Mouse (Mus musculus) testis, postnatal 10 days (tissue): ENCODE data around the gene Gse1.

Source experiments
- DNase-seq: peaks from one replicate; pipeline ENCODE4 v3.0.0; 2021; ENCODE audit warnings: low spot score

Gse1 gene

DNA sequence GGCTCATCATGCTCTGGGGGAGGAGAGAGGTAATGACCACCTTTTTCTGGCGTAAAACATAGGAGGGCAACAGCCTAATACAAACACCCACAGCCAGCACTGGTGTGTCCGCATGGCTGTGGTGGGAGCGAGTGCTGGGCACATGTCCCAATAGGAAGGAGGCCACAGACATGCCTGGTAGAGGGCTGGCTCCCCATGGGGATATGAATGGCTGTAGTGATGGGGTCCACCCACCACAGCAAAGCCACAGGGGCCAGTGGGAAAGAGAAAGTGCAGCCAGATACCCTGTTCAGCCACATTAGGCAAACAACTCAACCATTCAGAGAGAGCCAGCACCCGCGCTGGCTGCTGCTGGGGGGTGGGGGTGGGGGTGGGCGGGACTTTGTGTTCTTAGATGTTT, 256.9 kb downstream of the Gse1 start:
- no peak for DNase-seq

DNA sequence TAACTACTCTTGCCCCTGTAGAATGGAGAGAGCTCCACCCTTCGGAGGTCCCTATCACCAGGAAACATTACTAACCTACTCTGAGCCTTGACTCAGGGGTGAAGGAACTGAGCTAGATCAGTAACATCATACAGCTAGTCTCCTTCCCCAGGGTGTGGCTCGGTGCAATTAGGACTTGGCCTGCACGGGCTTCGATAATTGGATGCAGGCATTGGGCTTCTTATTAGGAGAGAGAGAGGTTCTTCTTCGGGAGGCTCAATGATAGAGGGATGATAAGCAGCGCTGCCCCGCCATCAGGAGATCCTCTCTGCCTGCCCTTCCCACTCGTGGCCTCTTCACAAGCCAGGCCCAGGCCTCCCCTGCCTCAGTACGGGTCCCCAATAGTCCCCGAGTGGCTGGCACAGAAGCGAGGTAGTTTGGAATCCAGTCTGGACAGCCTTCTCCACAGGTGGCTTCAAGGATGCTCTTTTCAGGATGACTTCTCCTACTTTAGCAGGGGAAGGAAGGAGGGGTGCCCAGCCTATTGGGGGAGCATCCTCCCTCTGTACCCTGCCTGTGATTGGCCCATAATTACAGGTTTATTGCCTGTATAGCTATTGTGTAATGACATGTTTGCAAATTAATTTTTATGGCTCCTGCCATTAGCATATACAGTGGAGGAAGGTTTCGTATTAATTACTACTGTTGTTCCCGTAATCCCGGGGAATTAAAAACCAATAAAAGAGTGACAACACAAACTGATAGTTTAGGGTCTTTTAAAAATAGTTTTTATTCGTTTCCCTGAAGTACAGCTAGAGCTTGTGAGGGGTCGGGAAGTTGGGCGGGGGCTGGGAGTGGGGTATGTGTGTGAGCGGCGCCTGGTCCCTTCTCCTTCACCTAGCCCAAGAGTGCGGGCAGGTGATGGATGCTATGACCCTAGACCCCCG, 257.6 kb downstream of the Gse1 start:
- DNase-seq = no peak

DNA sequence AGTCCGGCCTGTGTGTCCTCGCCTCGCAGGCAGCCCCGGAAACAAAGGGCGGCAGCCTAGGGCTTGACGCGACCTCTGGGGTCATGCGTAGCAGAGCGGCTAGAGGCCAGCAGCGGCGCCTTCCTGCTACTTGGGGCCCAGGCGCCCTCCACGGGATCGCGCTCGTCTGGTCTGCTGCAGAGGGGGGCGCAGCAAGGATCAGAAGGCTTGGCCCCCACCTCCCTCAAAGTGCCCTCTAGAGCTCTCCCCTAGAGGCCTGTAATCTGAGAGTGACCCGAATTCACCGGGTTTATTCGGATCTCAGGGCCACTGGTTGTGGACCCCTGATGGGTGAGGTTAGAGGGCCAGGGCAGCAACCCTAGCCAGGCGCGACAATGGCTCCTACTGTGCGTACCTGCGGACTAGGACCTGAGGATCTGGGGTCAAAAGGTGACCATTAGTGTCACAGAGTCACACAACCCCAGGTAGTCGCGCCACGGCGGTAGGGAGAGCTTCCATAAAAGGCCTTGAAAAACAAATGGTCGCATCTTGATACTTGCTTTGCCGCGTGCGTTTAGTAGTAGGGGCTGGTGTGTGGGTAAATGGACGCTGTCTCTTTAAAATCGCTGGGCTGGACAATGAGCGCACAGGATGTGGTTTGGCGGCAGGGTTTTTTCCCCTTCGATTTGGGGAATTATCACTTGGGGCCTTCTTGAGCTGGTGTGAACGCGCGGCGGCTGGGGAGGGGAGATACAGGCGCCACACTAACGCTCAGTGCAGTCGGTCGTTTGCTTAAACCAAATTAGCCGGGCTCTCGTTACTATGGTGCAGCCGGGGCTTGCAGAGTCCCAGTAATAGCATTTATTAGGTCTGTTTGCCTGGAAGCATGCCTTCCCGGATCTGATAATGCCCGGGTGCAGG, 258.5 kb downstream of the Gse1 start:
- DNase-seq = no peak

DNA sequence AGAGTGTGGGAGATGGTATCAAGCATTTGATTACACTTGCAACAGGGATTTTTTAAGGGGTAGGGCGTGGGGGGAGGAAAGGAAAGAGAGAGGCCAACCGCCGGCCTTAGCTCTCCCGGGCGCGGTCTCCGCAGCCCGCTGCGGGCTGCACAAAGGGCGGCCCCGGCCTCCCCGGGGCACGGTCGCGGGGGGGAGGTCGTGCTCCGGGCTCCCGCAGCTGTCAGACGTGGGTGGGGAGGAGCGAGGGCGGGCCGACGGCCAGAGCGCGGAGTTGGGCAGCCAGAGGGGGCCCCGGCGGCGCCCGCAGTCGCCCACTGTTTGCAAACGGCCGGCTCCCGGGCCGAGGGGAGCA, 259.1 kb downstream of the Gse1 start:
- no peak for DNase-seq

DNA sequence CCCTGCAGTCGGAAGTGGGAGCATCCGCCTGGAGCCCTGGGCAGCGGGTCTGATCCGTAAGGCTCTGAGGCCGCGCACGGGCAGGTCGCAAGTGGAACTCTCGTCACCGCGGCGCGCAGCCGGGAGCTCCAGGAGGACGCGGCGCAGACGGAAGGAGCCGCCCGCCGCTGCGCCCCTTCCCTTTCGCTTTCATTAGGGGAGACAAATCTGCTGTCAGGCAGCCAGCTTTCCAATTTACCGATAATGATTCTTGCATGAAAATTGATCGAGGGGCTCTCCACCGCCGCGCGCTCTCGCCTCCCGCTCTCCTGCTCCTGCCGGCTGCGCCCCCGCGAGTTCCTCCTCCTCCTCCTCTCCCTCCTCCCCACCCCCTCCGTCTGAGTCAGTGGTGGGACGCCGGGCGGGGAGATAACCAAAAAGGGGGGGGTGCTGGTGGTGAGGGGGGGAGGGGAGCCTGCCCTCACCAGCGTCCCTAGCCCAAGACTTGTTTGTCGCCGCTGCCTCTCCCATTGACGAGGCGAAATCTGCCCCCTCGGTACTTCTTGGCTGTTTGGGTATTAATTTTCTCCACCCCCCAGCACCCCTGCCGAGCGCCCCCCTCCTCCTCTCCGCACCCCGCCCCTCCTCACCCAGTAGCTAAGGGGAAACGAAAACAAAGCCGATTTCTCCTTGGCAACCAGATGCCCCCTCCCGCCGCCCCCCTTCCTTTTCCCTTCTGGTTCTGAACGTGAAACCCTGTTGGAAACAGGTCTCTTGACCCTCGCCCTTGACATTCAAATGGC, 259.7 kb downstream of the Gse1 start:
- DNase-seq = no peak

DNA sequence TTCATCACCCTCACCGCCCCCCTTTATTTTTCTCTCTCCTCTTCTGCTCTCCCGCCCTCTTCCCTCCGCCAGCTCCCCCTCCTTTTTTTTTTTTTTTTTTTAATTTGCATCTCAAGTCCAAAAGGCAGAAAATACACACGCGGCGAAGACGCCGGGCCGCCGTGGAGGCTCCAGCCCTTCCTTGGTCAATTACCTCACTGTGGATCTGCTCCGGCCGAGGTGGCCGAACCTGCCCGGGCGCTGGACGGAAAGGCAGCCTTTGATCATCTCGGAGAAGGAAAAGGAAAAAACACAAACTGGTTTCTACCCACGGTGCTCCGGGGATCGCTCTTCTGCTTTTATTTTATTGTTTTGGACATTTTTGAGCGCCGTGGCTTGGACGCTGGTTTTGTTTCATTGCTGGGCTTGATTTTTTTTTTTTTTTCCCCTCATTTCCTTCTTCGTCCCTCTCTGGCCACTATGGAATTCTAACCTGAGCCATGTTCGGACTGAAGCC, 260.4 kb downstream of the Gse1 start:
- no peak for DNase-seq

DNA sequence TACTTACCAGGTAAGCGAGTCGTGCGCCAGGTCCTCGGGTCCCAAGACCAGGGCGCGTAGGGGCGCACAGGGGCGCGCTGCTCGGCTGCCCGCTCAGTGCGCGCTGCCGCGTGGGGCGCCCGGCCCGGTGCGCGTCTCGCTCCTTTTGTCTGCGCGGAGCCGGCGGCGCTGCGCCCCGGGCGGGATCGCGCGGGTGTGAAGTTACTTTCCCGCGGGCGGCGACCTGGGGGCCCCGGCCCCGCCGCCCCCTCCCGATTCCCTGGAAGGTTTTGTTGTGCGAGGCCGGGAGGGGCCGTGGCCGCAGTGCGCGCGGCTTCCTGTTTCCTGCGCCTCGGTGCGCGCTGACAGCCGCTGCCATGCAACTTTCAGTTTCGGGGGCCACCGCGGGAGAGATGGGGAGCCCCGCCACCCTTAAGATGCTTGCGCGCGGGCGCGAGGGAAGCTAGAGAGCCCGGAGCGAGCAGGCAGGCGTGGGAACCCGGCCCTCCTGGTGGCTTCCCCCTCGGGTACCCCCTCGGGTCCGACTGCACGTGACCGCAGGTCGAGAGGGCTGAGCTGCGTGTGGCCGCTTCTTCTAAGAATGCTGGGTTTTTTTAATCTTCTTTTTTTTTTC, 261.0 kb downstream of the Gse1 start:
- DNase-seq = peak; percentile 63

DNA sequence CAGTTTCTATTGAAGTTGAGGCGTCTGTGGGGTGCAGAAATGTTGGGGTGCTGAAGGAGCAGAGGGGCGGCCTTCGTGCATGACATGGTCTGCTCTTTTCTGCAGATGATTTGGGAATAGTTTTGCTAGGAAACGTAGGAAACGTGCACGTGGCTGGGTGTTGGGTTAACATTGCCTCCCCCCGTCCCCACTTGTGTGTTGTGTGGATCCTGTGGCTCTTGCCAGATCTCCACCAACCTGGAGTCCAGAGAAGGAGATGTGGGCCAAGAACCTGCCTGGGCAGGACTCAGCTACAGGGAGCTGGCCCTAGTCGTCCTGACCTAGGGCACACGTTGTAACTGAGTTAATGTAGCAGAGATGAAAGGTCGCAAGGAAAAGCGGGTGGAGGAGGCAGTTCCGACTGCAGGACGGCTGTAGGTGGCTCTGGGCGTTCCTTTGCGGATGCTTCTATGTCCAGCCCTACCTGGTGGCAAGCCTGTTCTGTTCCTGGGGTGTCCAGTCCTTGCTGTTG, 261.6 kb downstream of the Gse1 start:
- DNase-seq = no peak

DNA sequence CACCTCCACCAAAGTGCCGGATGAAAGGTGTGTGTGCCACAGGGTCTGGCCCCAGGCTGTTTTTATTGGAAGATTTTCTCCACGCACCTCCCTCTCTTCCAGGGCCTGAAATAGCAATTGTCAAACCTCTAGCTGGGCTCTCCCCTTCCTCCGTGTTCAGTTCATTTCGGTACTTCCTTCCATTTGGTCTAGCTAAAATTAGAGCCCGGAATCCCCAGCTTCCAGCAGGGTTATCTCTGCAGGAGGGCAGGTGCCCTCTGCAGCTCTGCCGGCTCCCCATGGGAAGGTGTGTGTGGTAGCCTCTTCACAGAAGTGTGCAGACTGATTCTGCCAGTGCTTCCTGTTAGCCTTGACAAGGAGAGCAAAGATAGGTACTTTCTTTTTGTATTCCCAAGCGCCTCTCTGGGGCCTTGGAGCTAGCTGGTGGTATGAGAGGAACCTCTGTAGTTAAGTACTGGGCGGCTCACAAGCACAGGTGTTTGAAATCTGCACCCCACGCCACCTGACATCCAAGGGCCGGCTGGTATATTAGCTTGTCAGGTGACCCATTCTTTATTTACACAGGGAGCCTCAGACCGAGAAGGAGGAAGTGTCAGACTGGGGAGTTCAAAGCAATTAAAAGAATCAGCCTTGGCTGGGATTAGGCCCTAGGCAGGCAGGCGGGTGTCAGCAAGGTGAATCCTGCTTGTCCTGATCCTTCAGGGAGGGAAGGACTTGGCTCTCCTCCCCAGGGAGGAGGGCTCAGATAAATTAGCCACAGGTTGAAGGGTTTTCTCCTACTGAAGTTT, 262.3 kb downstream of the Gse1 start:
- no peak for DNase-seq

DNA sequence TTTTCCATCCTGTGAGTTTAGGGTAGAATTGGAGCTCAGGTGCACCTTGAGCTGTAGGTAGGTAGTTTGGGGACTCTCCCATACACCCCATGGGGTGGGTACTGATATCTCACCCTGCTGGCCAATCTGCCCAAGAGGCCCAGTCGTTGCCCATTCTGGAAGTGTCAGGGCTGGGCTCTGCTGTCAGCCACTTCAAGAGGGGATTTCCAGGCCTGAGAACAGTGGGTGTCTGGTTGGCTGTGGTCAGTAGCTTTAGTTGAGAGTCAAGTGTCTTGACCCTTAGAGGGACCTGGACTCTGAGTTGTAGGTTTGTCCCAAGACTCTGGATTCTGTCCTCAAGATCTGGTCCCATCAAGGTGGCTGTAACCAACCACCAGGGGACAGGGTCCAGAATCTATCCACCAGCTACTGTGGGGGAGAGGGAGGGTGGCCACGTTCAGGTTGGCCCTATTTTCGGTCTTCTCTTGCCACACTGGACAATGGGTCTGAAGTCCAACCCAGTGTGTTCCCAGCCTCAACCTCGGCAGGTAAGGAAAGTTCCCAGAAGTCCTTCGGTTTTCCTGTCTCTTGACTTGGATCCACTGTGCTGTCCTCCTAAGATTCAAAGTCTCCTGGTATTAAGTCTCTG, 263.0 kb downstream of the Gse1 start:
- DNase-seq = no peak

DNA sequence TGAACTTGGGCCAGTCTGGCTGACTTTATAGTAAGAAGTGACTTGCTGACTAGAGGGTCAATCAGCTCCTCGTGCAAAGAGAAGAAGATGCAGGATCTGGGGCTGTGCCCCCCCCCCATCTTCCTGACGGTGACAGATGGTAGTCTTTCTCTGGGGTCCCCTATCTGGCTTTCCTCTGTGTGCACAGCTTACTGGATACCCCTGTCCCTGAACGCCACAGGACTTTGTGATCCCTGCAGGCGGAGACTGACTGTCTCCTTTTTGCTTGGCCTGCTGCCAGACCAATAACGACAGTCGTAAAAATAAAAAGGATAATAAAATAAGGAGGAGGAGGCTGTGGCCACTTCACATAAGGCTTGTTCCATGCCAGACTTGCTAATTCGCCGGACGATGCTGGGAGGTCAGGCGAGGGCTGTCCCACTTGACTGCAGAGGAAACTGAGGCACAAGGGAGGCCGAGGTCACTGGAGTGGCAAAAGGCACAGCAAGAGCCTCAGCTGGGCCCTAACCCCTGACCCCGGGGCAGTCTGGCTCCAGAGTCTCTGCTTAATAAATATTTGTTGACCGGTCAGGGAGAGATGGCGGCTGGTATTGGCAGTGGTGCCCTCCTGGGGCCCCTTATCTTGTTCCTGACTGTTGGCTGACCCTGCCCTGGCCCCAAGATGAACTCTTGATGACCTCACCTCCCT, 264.1 kb downstream of the Gse1 start:
- no peak for DNase-seq

DNA sequence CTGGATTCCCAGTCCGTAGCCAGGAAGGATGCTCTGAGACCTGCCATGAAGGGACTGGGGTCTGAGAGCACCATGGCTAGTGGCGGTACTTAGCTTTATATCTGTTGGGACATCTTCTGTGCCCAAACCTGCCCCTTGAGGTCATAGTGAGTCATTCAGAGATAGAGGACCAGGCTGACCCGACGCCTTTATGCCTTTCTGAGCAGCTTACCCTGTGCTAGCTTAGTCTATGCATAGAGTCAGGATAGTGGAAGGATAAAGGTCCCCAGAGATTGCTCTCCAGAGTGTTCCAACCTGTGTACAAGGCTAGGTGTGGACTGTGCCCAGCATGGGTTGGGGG, 264.6 kb downstream of the Gse1 start:
- DNase-seq = no peak

DNA sequence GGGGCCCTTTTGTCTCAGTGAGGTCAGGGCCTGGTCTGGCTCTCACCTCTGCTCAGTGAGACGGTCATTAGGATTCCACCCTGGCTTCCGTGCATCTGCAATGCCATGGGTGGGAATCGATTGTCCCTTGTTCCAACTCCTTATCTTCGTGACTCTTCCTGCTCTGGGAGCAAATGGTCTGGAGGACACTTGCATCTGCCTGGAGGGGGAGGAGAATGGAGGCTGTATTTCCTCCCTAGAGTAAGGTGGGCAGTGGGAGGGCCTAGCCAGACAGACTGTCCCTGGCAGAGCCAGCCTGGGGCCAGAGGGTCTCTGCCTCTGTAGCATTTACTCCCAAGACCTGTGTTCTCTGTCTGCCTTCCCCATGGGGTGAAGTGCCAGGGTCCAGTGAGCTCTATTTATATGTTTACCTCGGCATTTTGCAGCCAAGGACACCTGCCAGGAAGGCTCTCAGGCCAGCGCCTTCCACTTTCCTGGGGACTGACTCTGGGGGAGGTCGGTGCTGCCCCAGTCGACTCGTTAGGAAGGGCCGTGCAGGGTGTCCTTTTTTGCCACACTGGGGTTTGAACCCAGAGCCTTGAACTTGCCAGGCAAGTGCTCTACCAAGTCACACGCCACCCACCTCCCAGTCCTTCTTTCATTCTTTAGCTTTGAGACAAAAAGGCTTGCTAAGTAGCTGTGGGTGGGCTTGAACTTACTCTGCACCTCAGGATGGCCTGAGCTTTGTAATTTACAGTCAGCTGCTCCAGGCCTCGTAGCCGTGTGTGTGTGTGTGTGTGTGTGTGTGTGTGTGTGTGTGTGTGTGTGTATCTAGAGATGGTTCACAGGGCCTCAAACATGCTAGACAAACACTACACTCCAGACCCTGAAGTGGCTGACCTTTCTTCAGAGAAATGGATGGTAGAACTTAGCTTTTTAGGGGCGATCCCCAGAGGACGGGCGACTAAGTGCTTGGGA, 265.5 kb downstream of the Gse1 start:
- DNase-seq = no peak

DNA sequence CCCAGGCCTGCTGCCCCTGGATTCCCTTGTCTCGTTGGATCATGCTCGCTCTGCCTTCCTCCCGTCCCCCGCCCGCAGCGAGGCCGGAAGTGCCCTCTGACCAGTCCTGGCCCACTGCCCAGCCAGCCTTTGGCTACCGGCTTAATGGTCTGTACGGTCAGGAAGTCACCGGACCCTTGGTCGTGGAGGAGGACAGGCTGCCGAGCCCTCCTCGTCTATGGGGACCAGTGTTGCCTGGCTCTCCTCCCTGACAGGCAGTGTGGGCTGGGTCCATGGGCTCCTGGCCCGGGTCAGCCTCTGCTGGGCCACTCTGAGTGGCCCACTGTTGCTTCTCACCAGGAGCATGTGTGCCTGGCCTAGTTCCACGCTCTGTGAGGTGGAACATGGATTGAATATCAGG, 266.6 kb downstream of the Gse1 start:
- DNase-seq = peak; percentile 78

DNA sequence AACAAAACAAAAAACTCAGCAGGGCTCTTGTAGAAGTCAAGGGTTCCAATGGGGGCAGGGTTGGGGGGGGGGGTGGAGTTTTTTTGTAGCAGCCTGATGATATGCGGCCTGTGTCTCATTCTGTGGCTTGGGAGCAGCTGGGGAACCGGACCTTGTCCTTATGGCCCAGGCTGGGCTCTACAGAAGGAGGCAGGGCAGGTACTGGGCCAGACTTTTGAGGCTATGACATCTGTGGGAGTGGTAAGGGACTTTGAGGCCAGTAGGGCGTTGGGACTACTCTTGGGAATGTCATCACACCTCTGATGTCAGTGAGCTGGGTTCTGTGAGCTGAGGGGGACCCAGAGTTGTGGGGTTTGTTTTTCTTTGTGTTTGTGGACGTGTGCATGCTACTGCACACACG, 267.2 kb downstream of the Gse1 start:
- no peak for DNase-seq

DNA sequence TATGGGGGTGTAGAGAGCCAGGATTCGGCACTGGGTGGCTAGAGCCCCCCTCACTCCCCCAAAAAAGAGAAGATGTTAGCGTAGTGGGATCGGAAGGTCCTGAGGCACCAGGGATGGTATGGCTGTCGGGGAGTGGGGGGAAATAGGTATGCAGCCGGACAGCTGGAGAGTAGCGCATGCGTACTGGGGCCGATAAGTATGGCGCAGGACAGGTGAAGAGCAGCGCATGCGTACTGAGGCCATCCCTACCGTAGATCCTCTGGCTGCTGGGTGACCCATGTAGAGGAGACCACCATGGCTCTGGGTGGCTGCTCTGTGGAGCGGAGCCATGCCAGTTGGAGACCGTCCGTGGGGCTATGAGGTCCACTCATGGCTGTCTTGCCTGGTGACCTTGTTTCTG, 268.2 kb downstream of the Gse1 start:
- DNase-seq = no peak

DNA sequence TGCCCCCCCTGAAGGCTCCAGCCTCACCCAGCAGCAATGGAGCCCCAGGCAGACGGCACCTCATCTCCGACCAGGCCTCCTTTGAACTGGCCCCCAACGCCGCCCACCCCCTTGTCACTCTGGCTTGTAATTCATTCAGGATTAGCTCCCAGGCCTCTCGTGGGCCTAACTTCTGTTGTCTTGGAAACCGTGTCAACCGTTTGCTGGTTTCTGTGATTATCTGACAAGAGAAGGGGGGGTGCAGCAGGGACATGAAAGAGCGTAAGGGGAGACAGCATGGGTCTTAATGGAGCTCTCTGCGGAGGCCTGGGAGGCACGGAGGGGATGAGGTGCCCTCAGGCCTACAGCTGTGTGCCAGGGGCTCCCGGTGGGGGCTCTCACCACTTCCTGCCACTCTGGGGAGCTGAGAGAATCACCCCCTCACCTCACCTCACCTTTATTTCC, 269.3 kb downstream of the Gse1 start:
- DNase-seq = no peak

DNA sequence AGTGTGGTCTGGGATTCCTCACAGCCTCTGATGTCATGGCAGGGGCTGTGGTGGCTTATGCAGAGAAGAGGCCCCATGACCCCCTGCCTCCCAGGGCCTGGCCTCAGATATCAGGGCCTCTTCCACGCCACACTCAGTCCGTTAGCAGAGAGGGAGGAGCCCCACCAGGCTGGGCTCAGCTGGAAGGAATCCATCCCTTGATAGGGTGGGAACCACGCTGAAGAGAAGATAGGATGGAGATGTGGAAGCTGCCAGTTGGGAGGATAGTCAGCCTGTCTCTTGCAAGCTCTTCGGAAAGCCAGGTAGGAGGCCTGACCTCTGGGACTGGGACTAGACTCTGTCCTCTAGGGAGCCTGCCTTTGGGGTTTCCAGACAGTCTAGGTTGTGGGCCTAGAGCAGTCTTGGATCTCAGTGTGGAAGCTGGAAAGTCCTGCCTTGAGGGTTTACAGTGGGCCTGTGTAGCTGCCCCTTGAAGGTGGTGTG, 270.1 kb downstream of the Gse1 start:
- DNase-seq = no peak
